Mouse (Mus musculus) MEL (cell line): ENCODE results near the gene Galntl5. TPM values are rescaled to one million over a fixed set of nuclear protein-coding genes. Genes with fewer than 3 reads are reported as not detected.

ENCODE experiments used
- DNase-seq: peaks from one replicate; pipeline ENCODE4 v3.0.0; 2011; ENCODE audit warnings: low read depth, low spot score
- H3K27ac ChIP-seq: 2 replicates; pipeline ENCODE4 v1.5.1; 2012; ENCODE audit warnings: low read depth, mild to moderate bottlenecking, control low read depth, low read length, moderate library complexity; ENCODE audit not compliant: control insufficient read depth
- H3K27me3 ChIP-seq, 2 experiments: fragments of 150-350 bp in 1 of 2; sonication (generic) in 1 of 2; 2 replicates each; pipeline ENCODE4 v1.6.1; 2012; ENCODE audit warnings: low read length in 2 of 2, mild to moderate bottlenecking in 2 of 2, improper control_type of control experiment in 1 of 2, moderate library complexity in 1 of 2; ENCODE audit not compliant: insufficient read depth in 2 of 2, control insufficient read depth in 1 of 2
- H3K36me3 ChIP-seq, 2 experiments: 2 replicates each; pipeline ENCODE4 v1.6.1; 2012 to 2014; ENCODE audit warnings: low read length in 2 of 2, improper control_type of control experiment in 1 of 2, inconsistent platforms in 1 of 2, mild to moderate bottlenecking in 1 of 2; ENCODE audit not compliant: insufficient read depth in 2 of 2, control insufficient read depth in 1 of 2
- H3K4me1 ChIP-seq, 2 experiments: fragments of 150-350 bp in 1 of 2; sonication (generic) in 1 of 2; 2 replicates each; pipeline ENCODE4 v1.6.1; 2012; ENCODE audit warnings: low read length in 2 of 2, improper control_type of control experiment in 1 of 2, mild to moderate bottlenecking in 1 of 2; ENCODE audit not compliant: insufficient read depth in 2 of 2, control insufficient read depth in 1 of 2
- H3K4me3 ChIP-seq, 2 experiments: fragments of 150-350 bp in 1 of 2; sonication (generic) in 1 of 2; 2 replicates each; pipeline ENCODE4 v1.5.1; 2012; ENCODE audit warnings: low read depth in 2 of 2, low read length in 2 of 2, mild to moderate bottlenecking in 2 of 2, moderate library complexity in 2 of 2, control low read depth in 1 of 2, improper control_type of control experiment in 1 of 2; ENCODE audit not compliant: control insufficient read depth in 1 of 2, insufficient read depth in 1 of 2
- H3K79me2 ChIP-seq: 2 replicates; pipeline ENCODE4 v1.6.1; 2012; ENCODE audit warnings: mild to moderate bottlenecking, low read length, moderate library complexity; ENCODE audit not compliant: control insufficient read depth, poor library complexity, insufficient read depth
- H3K9ac ChIP-seq: 2 replicates; pipeline ENCODE4 v1.6.1; 2012; ENCODE audit warnings: low read depth, mild to moderate bottlenecking, control low read depth, low read length, moderate library complexity; ENCODE audit not compliant: control insufficient read depth, poor library complexity, severe bottlenecking
- H3K9me3 ChIP-seq: fragments of 150-350 bp; sonication (generic); replicated peaks from 2 replicates; pipeline ENCODE4 v1.6.1; 2012; ENCODE audit warnings: mild to moderate bottlenecking, low read length, improper control_type of control experiment, moderate library complexity; ENCODE audit not compliant: insufficient read depth
- CHD1 ChIP-seq: IDR thresholded peaks from 2 replicates; pipeline ENCODE4 v1.6.1; 2012; ENCODE audit warnings: low read depth, mild to moderate bottlenecking, inconsistent platforms, low read length, improper control_type of control experiment
- CHD2 ChIP-seq: IDR thresholded peaks from 2 replicates; pipeline ENCODE4 v1.6.1; 2011; ENCODE audit warnings: low read length, improper control_type of control experiment
- ELF1 ChIP-seq: IDR thresholded peaks from 2 replicates; pipeline ENCODE4 v1.6.1; 2014; ENCODE audit warnings: low read depth, mild to moderate bottlenecking, inconsistent platforms, low read length, improper control_type of control experiment, moderate library complexity
- EP300 ChIP-seq, 2 experiments: IDR thresholded peaks; 2 replicates each; pipeline ENCODE4 v1.6.1; 2011; ENCODE audit warnings: improper control_type of control experiment in 2 of 2, low read length in 2 of 2, low read depth in 1 of 2, mild to moderate bottlenecking in 1 of 2
- ETS1 ChIP-seq: IDR thresholded peaks from 2 replicates; pipeline ENCODE4 v1.6.1; 2012; ENCODE audit warnings: low read depth, mild to moderate bottlenecking, inconsistent platforms, low read length, improper control_type of control experiment, moderate library complexity
- GABPA ChIP-seq: IDR thresholded peaks from 2 replicates; pipeline ENCODE4 v1.6.1; 2012; ENCODE audit warnings: low read depth, mild to moderate bottlenecking, inconsistent platforms, low read length, improper control_type of control experiment, moderate library complexity
- JUND ChIP-seq: IDR thresholded peaks from 2 replicates; pipeline ENCODE4 v1.6.1; 2011; ENCODE audit warnings: low read depth, mild to moderate bottlenecking, improper control_type of control experiment, low read length
- MAFK ChIP-seq: IDR thresholded peaks from 2 replicates; pipeline ENCODE4 v1.6.1; 2011; ENCODE audit warnings: low read depth, mild to moderate bottlenecking, low read length, improper control_type of control experiment, borderline replicate concordance
- MYB ChIP-seq: IDR thresholded peaks from 2 replicates; pipeline ENCODE4 v1.6.1; 2011; ENCODE audit warnings: mild to moderate bottlenecking, low read depth, low read length, improper control_type of control experiment
- MYC ChIP-seq: IDR thresholded peaks from 2 replicates; pipeline ENCODE4 v1.6.1; 2011; ENCODE audit warnings: low read depth, mild to moderate bottlenecking, low read length, improper control_type of control experiment, moderate library complexity
- NELFE ChIP-seq: IDR thresholded peaks from 2 replicates; pipeline ENCODE4 v1.6.1; 2011; ENCODE audit warnings: low read depth, low read length, improper control_type of control experiment
- NRF1 ChIP-seq: IDR thresholded peaks from 2 replicates; pipeline ENCODE4 v1.6.1; 2014; ENCODE audit warnings: low read depth, mild to moderate bottlenecking, inconsistent platforms, low read length, improper control_type of control experiment, moderate library complexity; ENCODE audit not compliant: poor library complexity, insufficient read depth, severe bottlenecking
- POLR2A ChIP-seq, 2 experiments: IDR thresholded peaks; 2 replicates each; pipeline ENCODE4 v1.6.1; 2011 to 2012; ENCODE audit warnings: low read length in 2 of 2, mild to moderate bottlenecking in 2 of 2, control low read depth in 1 of 2, improper control_type of control experiment in 1 of 2, low read depth in 1 of 2, moderate library complexity in 1 of 2; ENCODE audit not compliant: control insufficient read depth in 1 of 2, insufficient read depth in 1 of 2, poor library complexity in 1 of 2
- POLR2AphosphoS2 ChIP-seq: IDR thresholded peaks from 2 replicates; pipeline ENCODE4 v1.6.1; 2011; ENCODE audit warnings: low read length, improper control_type of control experiment
- POLR2AphosphoS5 ChIP-seq: IDR thresholded peaks from 2 replicates; pipeline ENCODE4 v1.6.1; 2012; ENCODE audit warnings: low read depth, borderline replicate concordance, mild to moderate bottlenecking, inconsistent platforms, low read length, moderate library complexity, mixed read lengths
- RCOR1 ChIP-seq: IDR thresholded peaks from 2 replicates; pipeline ENCODE4 v1.6.1; 2012; ENCODE audit warnings: low read depth, mild to moderate bottlenecking, inconsistent platforms, low read length, improper control_type of control experiment
- SIN3A ChIP-seq: IDR thresholded peaks from 2 replicates; pipeline ENCODE4 v1.6.1; 2012; ENCODE audit warnings: low read length, improper control_type of control experiment, inconsistent platforms
- SMC3 ChIP-seq: IDR thresholded peaks from 2 replicates; pipeline ENCODE4 v1.6.1; 2011; ENCODE audit warnings: low read depth, low read length, improper control_type of control experiment
- TCF12 ChIP-seq: IDR thresholded peaks from 2 replicates; pipeline ENCODE4 v1.6.1; 2014; ENCODE audit warnings: low read depth, mild to moderate bottlenecking, inconsistent platforms, low read length, improper control_type of control experiment, moderate library complexity
- USF1 ChIP-seq: IDR thresholded peaks from 2 replicates; pipeline ENCODE4 v1.6.1; 2014; ENCODE audit warnings: low read depth, mild to moderate bottlenecking, inconsistent platforms, low read length, improper control_type of control experiment, moderate library complexity
- ZC3H11A ChIP-seq: IDR thresholded peaks from 2 replicates; pipeline ENCODE4 v1.6.1; 2012; ENCODE audit warnings: low read depth, mild to moderate bottlenecking, inconsistent platforms, low read length, improper control_type of control experiment
- ZMIZ1 ChIP-seq: IDR thresholded peaks from 2 replicates; pipeline ENCODE4 v1.6.1; 2012; ENCODE audit warnings: low read depth, mild to moderate bottlenecking, inconsistent platforms, low read length, improper control_type of control experiment, moderate library complexity
- polyA plus RNA-seq, 2 experiments: library from polyadenylated mRNA; stranded (reverse) in 1 of 2; unstranded in 1 of 2; fragments of >175 nt in 1 of 2; fragments of >200 nt in 1 of 2; gene quantifications; 2 replicates each; pipeline versions ENCODE4 v1.2.1 to v1.2.4; 2012; ENCODE audit warnings: low replicate concordance in 2 of 2, low read depth in 1 of 2; ENCODE audit not compliant: insufficient read length in 2 of 2, insufficient read depth in 1 of 2, missing spikeins in 1 of 2
- total RNA-seq: library from RNA; depleted of rRNA; stranded (reverse); fragments of 300-350 nt; gene quantifications from 2 replicates; pipeline ENCODE4 v1.2.3, GENCODE M21; 2012

The Galntl5 gene
- total and polyA plus RNA-seq, 3 experiments: not detected

DNA sequence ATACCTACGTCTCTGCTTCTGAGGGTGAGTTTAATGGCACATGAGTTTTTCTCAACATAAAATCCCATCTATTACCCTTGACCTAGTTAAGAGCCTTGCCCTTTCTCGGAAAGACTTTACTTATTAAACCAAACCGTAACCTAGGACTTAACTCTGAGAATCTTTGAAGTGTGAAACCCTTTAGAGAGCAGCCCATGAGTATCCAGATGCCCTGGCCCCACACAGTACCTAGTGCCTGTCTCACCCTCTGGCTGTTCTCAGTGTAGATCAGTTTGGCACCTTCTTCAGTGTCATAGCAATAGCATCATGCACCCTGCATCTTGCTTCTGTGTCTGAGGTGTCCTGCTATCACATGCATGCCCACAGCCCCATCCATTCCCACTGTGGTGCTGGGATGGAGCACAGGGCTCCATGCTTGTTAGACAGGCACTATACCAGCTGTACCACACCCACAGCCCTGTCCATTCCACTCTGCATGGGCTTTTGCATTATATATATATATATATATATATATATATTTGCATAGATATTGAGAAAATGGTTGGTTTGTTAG lies 1.2 kb upstream of the Galntl5 start:
- Histone ChIP-seq H3K9ac (no peak overlapping the region), H3K27me3 (peaks cover 1 to 5% of the 10 kb centered on the region in 2 experiments; a peak in 3 of 4 replicates), H3K36me3 (no peaks in the 10 kb centered on the region), H3K79me2 (no peaks in the 10 kb centered on the region), H3K4me3 (no peak overlapping the region)
- TF ChIP-seq SIN3A (no peak), ETS1 (no peak), MYC (no peak), ZMIZ1 (no peak), TCF12 (no peak), CHD2 (no peak), RCOR1 (no peak), POLR2A (IDR thresholded peaks at IDR 0.05; ENCODE audit: control insufficient read depth in 1 of 2, insufficient read depth in 1 of 2, low read depth in 1 of 2, low read length in 2 of 2, poor library complexity in 1 of 2) (no peak), POLR2AphosphoS2 (no peak)
- TF ChIP-seq, all 39 proteins: peak for 0
- H3K9me3 ChIP-seq: no peaks in the 10 kb centered on the region
- H3K4me1 ChIP-seq: no peaks in the 10 kb centered on the region
- no peak overlapping the region for H3K27ac ChIP-seq
- DNase-seq: no peak

GRCm38 (mm10) chr5:25183595-25183994 lies 2.3 kb downstream of the Galntl5 start:
- Histone ChIP-seq H3K27me3 (peaks cover 3 to 8% of the 10 kb centered on the region in 2 experiments; a peak in 3 of 4 replicates), H3K9ac (no peak overlapping the region), H3K4me1 (no peaks in the 10 kb centered on the region), H3K79me2 (no peaks in the 10 kb centered on the region), H3K9me3 (no peaks in the 10 kb centered on the region), H3K27ac (no peak overlapping the region), H3K36me3 (no peaks in the 10 kb centered on the region), H3K4me3 (no peak overlapping the region)
- DNase-seq: no peak
- no peak for TF ChIP-seq USF1
- no peak for TF ChIP-seq JUND
- TF ChIP-seq EP300 (IDR thresholded peaks at IDR 0.05; ENCODE audit: low read depth in 1 of 2, low read length in 2 of 2): no peak
- TF ChIP-seq SMC3: no peak
- no peak for TF ChIP-seq POLR2A (IDR thresholded peaks at IDR 0.05; ENCODE audit: control insufficient read depth in 1 of 2, insufficient read depth in 1 of 2, low read depth in 1 of 2, low read length in 2 of 2, poor library complexity in 1 of 2)
- TF ChIP-seq MYB: no peak
- TF ChIP-seq ZC3H11A: no peak
- TF ChIP-seq NRF1: no peak
- no peak for TF ChIP-seq CHD1
- TF ChIP-seq POLR2AphosphoS5: no peak
- no peak for TF ChIP-seq ELF1
- TF ChIP-seq MYC: no peak
- TF ChIP-seq MAFK: no peak
- TF ChIP-seq POLR2AphosphoS2: no peak
- TF ChIP-seq NELFE: no peak
- TF ChIP-seq GABPA: no peak
